Mouse (Mus musculus) ES-Bruce4 (cell line): ENCODE results near the gene Lamtor3.

Source experiments
- CTCF ChIP-seq: IDR thresholded peaks from one replicate; pipeline ENCODE4 v1.8.1; 2011; ENCODE audit warnings: low read depth, low read length
- EP300 ChIP-seq: IDR thresholded peaks from 2 replicates; pipeline ENCODE4 v1.6.1; 2011; ENCODE audit warnings: low read depth, low read length; ENCODE audit not compliant: insufficient read depth
- POLR2A ChIP-seq: IDR thresholded peaks from one replicate; pipeline ENCODE4 v1.8.1; 2011; ENCODE audit warnings: low read length; ENCODE audit not compliant: insufficient read depth

GRCm38 (mm10) chr3:137958352-137958751 lies 40.0 kb downstream of the Lamtor3 start:
- TF ChIP-seq CTCF (no peak), POLR2A (no peak), EP300 (no peak)
